Mouse (Mus musculus): ENCODE measurements around the gene Snrpb.

DNA sequence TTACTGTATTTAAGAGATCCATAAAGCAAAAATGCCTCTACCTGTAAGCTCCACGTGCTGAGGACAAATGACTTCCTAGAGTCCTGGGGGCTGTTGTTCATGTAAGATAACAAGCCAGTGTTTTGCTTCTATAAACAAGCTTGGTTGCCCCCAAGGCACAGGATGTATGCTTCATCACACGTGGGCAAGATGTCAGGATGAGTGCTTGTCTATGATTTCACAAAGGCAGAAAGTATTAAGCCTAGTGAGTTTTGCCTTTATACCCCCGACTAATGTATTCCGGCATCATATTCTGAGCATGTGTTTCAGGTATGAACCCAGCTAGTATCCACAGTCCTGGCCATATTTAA is 21.1 kb downstream of the Snrpb start:
- TF ChIP-seq CTCF (IDR thresholded peaks at IDR 0.05; ENCODE audit: low read depth) (no peak), EP300 (IDR thresholded peaks at IDR 0.05; ENCODE audit: low read depth) (no peak)
